ENCODE assay signal across 8 mouse cellular contexts in the genomic region with DNA sequence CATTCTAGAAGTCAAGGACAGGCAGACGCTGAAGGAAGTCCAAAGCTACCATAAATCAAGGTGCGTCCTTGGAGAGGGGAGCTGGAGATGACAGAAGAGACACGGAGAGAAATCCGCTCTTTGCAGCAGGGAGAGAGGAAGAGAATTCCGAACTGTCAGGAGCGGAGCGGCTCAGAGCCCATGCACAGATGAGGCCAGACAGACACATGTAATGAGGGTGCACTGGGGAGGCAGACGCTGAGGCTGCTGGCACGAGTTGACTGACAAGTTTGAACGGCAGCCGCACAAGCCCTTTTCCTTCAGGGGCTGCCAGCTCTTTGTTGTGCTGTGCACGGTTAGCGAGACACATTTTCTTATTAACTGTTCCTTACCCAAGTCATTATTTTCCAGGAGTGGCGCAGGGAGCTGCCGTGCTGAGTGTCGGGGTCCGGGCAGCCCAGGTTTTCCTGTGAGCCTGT. TPM values are rescaled to one million over a fixed set of nuclear protein-coding genes. Genes with fewer than 3 reads are reported as not detected.
DNase-seq lines count a peak whose midpoint lies in the region; TF ChIP-seq lines count a peak whose summit lies in the region.

Palmd (minus strand) TSS at position 448 of the 458 bp plus-strand sequence.

- TF ChIP-seq CTCF in layer of hippocampus, adult 2 months (conservative IDR thresholded peaks at IDR 0.05) = no peak
- no peak for TF ChIP-seq CTCF in lung, adult 2 months (IDR thresholded peaks at IDR 0.05; ENCODE audit: insufficient read depth, low read length)

- peak; percentile 18 to 57 for DNase-seq in urinary bladder, postnatal 36 days (ENCODE audit: low spot score in 2 of 2)
- no peak for DNase-seq in urinary bladder, postnatal 25 days (ENCODE audit: low spot score)
- peak in 1 of 2 experiments; percentile 61 for DNase-seq in frontal cortex, adult 2 months (ENCODE audit: extremely low spot score in 1 of 2, low spot score in 1 of 2)
- peak; percentile 69 to 72 for DNase-seq in heart, postnatal 36 days
- DNase-seq in layer of hippocampus, adult 2 months (ENCODE audit: low spot score in 2 of 2) = peak; percentile 61 to 77
- peak; percentile 56 for DNase-seq in lung, adult 2 months
- peak; percentile 39 for DNase-seq in ovary, postnatal 36 days (ENCODE audit: low spot score)
- DNase-seq in thymus, postnatal 10 days (ENCODE audit: low spot score in 2 of 2) = no peak

- peaks cover 2% of the 10 kb centered on the region; the same call in 1 of the 2 replicates for H3K4me1 ChIP-seq in lung, adult 2 months (ENCODE audit: control insufficient read depth, insufficient read depth, low read length)

- peak within 1 kb of the TSS; percentile 92 for H3K27ac ChIP-seq in layer of hippocampus, adult 2 months

- 5% methylated on average over 17 of the region's 17 CpGs for WGBS in lung, adult 2 months

- intact Hi-C loops in heart, postnatal 36 days (cut with DNase I) = loop anchor here (2.0 to 10.0 kb wide), 4 partner anchors 40 to 164 kb away; partner anchors contain the start of gene Agl

- TF ChIP-seq POLR2A in lung, adult 2 months (IDR thresholded peaks at IDR 0.05; ENCODE audit: borderline replicate concordance, extremely low read depth, low read depth, low read length) = peak; percentile 86; the same call in 1 of the 2 replicates

- peak within 1 kb of the TSS; percentile 86 for H3K4me3 ChIP-seq in layer of hippocampus, adult 2 months
- H3K4me3 ChIP-seq in lung, adult 2 months (replicated peaks; ENCODE audit: extremely low read depth, low read depth, low read length) = peak within 1 kb of the TSS; percentile 60

RNA-seq across cellular contexts. Expression of gene Palmd, which starts in this region (rescaled TPM):
- 10.8 and 12.8 TPM in 2 replicates for polyA plus RNA-seq in frontal cortex, adult 2 months (2012; rRNA removed)
- total RNA-seq in heart, postnatal 36 days (2021) = 10 to 100 TPM; 47.0 to 64.1 TPM
- 10 to 100 TPM; 30.2 TPM for total RNA-seq in layer of hippocampus, adult 2 months (2021)
- polyA plus RNA-seq in lung, adult 2 months (2012; rRNA removed) = 5.6 and 10.5 TPM in 2 replicates

Comparison
In these comparisons a context has a peak if more than half of its experiments do, and no peak if none do; other contexts are left out.
1. DNase-seq: peak in urinary bladder, postnatal 36 days (2 of 2), heart, postnatal 36 days (2 of 2), layer of hippocampus, adult 2 months (2 of 2), lung, adult 2 months (single experiment) and ovary, postnatal 36 days (single experiment); none in urinary bladder, postnatal 25 days (single experiment) and thymus, postnatal 10 days (0 of 2).